Mouse (Mus musculus) lung, adult 2 months (tissue): Measurements from ENCODE around the gene Cd19.

Experiments used
- CTCF ChIP-seq: fragments of 200-500 bp; IDR thresholded peaks from 2 replicates; pipeline ENCODE4 v1.5.1; 2011; ENCODE audit warnings: mild to moderate bottlenecking, low read length, control low read depth; ENCODE audit not compliant: insufficient read depth
- POLR2A ChIP-seq: fragments of 200-500 bp; IDR thresholded peaks from 2 replicates; pipeline ENCODE4 v1.6.1; 2011; ENCODE audit warnings: low read depth, mild to moderate bottlenecking, control low read depth, low read length, borderline replicate concordance; ENCODE audit errors: extremely low read depth

DNA sequence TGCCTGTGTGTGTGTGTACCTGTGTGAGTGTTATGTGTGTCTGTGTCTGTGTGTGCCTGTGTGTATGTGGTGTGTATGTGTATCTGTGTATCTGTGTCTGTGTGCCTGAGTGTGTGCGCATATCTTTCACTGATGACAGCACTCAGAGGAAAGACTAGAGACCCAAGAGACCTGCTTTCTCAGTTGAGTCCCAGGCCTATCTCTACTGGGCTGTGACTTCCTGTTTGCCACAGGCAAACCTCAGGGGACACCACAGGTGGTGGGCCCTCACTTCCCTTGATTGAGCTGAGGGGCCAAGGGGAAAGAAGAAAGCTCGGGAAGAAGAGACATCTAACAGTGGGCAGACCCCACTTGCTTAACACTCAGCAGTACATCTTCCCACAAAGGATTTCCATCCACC is 1.9 kb upstream of the Cd19 start:
- no peak for TF ChIP-seq CTCF
- TF ChIP-seq POLR2A, result no peak
